Mouse (Mus musculus): ENCODE results near the gene Ccnjl. TPM values are rescaled to one million over a fixed set of nuclear protein-coding genes. Genes with fewer than 3 reads are reported as not detected.
A peak's percentile ranks its signal among the peaks of the same experiment; 100 is the strongest.

The Ccnjl gene
- total RNA-seq, 2 experiments from 2014 or later: 0.78 to 1.0 TPM

DNA sequence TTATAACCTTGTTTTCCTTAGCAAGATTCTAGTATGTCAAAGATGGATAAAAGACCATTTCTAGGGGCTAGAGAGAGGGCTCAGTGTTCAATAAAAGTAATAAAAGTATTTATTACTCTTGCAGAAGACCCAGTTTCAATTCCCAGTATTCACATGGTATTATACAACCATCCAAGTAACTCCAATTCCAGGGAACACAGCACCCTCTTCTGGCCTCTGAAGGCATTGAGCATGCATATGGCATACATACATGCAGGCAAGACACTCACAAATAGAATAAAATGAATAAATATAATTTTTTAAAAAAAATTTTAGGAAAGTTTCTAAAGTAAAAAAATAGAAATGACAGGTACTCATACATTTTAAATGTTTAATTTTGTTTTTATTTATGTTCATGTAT is 10.5 kb upstream of the Ccnjl start:
- DNase-seq: no peak
- intact Hi-C loops (cut with DNase I; ENCODE audit: low total_unique reads): no loop called here

DNA sequence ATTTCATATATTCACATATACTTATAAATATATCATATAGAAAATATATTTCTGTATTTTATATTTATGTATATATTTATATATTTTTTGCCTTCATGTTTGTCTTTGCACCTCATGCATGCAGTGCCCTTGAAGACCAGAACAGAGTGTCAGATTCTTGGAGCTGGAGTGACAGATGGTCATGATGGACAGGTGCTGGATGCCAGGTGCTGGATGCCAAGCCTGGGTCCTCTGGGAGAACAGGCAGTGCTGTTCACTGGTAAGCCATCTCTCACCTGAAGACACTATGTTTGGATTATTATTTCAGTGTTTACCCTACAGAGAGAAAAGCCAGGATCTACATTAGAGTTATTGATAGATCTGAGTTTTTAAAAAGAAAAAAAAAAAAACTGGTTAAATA is 9.8 kb upstream of the Ccnjl start:
- no peak for DNase-seq
- intact Hi-C loops (cut with DNase I; ENCODE audit: low total_unique reads): no loop called here

DNA sequence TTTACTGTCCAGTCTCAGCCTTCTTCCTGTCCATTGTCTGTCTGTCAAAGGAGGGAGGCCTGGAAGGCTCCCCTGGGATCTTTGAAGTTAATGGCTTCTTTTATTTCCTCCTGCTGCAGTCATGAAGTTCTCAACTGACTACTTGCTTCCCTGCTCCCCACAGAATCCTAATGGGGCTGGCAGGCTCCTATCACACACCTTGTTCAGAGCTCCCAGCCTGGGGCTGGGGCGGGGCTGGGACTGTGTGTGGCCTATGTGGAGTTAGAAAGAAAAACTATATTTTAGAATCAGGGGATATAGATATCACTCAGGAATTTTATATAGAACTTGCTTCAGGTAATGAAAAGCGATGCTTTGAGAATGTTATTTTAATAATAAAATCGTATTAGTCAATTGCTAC is 8.1 kb upstream of the Ccnjl start:
- DNase-seq: no peak
- intact Hi-C loops (cut with DNase I; ENCODE audit: low total_unique reads): no loop called here

DNA sequence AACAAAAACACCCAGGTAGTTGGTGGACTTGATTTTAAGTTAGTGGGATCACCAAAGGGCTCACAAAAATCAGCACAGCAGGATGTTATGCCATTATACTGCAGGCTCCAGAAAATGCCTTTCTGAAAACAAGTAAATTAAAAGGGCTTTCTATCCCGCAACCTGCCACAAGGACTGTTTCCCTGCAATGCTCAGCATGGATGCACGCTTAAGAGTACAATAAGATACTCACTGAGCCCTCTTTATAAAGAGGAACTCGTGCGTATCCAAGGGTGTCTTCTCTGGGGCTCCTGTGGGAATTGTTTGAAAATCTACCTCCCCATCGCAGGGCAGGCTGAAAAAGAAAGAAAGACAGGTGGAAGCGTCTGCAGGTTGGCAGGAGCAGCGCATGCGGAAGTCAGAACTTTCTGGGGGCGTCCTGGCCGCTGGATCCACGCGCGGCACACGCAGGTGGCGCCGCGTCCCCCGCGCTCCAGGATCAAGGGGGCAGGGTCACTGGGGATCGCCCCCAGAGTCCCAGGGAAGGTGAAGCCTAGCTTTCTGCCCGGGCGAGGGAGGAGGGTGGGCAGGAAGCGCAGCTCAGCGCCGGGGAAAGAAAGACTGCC is 404 bp upstream of the Ccnjl start:
- intact Hi-C loops (cut with DNase I; ENCODE audit: low total_unique reads): no loop called here
- DNase-seq: no peak

DNA sequence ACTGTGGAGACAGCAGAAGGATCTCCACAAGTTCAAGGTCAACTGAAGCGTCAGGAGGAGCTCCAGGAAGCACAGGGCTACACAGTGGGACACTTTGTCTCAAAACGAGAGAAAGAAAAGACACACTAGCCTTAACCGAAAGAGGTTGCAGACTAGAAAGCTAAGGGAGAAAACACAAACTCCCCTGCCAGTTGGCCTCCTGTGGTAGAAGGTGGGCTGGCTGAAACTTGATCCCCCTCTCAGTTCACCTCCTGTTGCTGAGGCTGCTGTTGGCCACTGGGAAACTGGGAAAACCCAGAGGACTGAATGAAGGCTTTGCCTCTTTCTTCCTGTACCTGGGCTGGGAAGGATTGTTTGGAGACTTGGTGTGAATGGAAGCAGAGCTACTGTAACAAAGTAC is 1.5 kb downstream of the Ccnjl start:
- intact Hi-C loops (cut with DNase I; ENCODE audit: low total_unique reads): no loop called here
- no peak for DNase-seq

DNA sequence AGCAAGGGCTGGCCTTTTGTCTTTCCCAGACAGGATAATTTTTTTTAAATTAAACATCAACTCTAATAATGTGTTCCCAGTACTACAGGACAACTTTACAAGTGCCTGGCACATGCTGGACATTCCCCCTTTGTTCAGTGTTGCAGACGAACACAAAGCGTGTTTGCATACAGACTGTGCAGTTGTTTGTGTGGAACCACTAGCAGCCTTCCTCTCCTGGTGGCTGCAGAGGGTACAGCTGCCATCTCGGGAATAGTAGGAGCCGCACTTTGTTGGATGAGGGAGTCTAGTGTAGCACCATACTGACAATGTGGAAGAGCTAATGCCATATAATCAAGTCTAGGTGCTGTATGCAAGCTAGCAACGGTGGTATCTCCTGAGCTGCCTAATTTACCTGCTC is 3.0 kb downstream of the Ccnjl start:
- DNase-seq: no peak
- intact Hi-C loops (cut with DNase I; ENCODE audit: low total_unique reads): no loop called here

DNA sequence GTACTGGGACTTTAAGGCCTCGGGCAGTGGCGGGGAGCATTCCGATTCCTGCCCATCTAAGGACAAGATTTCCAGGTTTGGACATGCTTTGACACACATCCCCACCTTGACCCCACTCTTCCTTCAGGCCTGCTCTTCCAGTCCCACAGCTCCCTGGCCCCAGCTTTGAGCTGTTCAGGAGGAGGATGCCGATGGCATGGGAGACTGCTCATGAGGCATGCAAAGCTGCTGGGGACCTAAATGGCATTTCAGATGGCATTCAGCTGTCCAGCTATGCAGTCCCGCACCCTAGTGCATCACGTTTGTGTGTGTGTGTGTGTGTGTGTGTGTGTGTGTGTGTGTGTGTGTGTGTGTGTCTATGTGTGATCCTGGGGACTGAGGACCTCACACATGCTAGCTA is 8.5 kb downstream of the Ccnjl start:
- intact Hi-C loops (cut with DNase I; ENCODE audit: low total_unique reads): no loop called here
- DNase-seq: no peak

DNA sequence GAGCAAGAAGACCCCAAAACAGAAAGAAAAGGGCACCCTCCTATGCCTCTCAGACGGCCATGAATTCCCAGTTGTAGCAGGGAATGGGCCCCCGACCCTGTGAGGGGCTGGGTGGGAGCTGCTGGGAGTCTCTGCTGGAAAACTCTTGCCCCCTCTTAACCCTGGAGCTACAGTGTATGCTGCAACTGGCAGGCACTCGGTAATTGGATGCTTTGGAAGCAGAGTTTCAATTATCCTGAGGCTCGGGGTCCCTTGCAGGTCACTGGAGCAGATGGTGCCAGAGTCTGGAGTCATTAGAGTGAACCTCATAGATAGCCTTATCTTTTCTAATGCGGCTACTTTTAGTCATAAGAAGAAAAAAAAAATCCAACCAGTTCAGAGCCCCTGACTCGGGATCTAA is 11.3 kb downstream of the Ccnjl start:
- no peak for DNase-seq
- intact Hi-C loops (cut with DNase I; ENCODE audit: low total_unique reads): no loop called here

DNA sequence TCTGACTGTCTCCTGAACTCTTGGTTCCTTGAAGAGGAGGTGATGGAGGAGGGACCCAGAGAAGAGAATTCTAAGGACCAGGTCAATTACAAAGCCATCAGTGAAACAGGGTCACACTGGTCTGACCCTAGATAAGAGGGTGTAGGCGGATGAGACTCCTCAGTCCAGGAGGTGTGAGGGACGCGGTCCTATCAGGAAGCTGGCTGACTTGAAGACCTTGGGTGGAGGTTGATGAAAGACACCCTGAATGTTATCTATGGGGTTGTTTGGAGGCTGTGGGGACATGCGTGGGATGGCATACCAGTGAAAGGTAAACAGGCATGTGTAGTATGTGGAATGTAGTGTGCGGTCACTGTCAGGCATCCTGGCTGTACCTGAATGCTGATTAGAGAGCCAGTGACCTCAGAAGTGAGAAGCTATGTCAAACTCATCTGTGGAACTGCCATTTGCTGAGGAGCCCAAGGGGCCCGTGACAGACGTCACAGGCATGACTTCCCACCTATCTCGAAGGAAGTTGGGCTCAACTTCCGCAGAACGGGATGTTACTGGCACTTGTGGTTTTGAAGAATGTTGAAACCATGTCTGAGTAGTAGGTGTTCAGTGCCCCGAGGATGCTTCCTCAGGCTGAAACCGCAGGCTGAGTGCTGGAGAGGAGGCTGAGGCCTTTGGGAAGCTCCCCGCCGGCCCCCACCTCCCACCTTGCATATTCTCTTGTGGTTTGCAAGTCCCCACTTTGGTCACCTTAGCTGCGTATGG is 15.3 kb downstream of the Ccnjl start:
- no peak for DNase-seq
- intact Hi-C loops (cut with DNase I; ENCODE audit: low total_unique reads): no loop called here

DNA sequence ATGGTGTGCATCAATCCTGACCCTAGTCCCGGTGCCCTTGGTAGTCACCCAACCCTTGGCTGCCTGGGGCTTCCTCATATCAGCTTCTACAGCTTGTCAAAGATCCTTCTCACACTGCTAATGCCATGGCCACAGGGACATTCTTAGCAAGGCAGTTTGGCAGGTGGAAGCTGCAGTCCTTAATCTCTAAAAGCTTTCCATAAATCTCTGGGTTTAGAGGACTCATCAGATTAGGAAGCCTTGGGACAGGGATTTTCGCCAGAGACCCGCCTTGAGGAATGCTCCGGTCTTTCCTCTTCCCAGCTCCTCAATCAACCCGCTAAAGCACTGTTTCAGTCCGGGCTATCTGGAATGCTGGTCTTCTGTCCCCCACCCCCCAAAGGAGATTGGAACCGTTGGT is 16.2 kb downstream of the Ccnjl start:
- intact Hi-C loops (cut with DNase I; ENCODE audit: low total_unique reads): no loop called here
- DNase-seq: no peak

DNA sequence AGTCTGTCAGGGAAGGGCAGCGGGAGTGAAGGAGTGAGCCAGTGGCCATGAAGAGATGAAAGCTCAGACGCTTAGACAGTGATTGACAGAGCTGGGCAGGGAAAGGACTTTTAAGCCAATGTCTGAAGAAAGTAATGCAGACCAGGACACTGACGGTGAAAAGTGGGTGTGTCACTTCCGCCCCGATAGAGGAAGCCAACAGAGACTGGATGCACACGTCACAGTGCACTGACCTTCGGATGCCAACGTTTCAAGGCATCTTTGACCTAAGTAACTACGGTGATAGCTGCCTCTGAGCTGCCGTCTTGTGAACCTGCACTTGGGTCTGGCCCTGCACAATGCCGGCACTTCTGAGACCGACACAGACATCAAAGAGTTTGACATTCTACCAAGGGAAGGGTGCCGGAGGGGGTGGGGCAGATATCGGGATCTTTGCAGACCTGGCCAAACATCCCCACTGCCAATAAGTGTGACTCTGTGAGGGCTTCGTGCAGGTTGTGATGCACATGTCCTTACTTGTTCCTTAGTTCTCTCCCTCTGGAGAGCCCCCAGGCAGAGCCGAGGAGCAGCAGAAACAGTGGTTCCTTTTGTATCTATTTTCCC is 17.4 kb downstream of the Ccnjl start:
- intact Hi-C loops (cut with DNase I; ENCODE audit: low total_unique reads): no loop called here
- no peak for DNase-seq

DNA sequence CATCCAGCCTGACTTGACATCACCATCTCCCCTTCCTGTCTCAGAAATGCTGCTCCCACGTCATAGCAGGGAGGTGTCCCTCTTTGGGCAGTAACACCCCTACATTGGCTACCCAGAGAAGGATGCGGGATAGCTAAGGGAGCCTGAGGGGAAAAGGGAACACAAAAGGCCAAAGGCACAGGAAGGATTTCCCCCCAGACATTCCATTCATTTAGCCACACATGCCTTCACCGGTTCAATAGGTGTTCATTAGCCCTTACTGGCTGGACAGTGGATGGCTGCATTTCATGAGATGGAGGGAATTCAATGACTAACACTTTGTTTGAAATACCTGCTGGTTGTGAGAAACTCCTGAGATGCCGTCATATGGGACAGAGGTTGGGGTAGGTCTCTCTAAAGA is 18.1 kb downstream of the Ccnjl start:
- intact Hi-C loops (cut with DNase I; ENCODE audit: low total_unique reads): no loop called here
- no peak for DNase-seq

DNA sequence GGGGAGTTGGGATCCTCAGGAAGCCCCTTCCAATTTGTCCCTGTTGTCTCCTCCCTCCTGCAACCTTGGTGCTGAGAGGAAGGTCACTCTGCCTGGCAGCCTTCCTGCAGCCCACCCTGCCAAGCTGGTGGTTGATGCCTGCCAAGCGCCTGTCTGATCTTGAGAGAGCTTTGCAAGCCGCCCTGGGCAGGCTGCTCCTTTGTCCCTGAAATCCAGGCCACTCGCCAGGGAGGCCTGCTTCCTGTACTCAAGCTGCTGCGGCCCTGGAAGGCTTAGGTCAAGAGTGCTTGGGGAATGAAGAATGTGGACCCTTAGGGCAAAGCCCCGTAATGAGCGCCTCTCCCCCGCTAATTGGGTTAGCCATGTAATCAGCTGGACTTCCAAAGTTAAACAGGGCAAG is 19.6 kb downstream of the Ccnjl start:
- intact Hi-C loops (cut with DNase I; ENCODE audit: low total_unique reads): no loop called here
- DNase-seq: peak; percentile 30

DNA sequence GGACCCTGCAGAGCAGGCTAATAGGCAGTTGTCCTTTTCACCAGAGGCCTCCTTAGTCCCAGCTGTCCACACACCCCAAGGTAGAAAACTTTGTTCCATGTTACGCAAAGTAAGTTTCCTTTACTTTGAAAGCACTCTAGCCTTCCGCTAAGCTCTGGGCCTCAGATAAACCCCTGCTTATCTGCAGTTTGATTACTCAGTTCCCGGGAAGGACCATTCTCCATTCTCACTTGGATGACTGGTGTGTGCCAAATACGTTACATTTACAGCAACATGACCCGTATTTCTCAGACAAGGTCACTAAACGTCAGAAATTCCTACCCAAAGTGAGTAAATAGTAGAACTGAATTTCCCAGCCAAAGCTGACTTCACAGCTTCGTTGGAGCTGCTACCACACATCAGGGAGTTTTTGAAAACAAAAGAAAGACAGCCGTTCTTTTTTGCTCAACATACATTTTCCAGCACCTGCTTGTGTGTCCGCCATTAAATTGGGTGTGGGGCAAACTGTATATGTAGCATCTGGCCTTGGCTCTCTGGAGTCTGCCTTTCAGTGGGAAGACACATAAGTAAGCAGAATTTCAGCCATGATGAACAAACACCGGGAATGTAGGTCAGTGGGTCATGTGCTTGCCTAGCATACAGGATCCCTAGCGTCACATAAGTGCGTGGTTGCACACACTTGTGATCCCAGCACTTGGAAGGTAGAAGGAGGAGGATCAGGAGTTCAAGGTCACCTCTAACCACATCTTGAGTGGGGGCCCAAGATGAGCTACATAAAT is 20.3 kb downstream of the Ccnjl start:
- intact Hi-C loops (cut with DNase I; ENCODE audit: low total_unique reads): no loop called here
- DNase-seq: no peak

DNA sequence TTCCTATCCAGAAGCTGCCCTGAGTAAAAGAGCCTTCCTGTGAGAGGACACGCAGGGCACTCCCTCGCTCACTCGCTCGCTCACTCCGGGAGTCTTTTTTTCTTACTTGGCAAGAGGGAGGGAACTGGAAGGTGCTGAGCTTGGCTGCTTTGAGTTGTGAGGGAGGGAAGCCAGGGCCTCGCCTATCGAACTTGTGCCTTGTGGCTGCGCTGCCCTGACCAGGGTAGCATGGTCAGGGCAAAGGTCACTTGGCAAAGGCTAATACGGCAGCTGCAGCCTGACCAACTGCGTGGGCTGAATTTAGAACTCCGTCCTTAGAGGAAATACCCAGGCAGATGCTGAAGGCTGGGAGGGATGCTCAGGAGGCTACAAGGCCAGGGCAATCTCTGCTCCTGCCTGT is 21.1 kb downstream of the Ccnjl start:
- intact Hi-C loops (cut with DNase I; ENCODE audit: low total_unique reads): no loop called here
- DNase-seq: peak; percentile 42

DNA sequence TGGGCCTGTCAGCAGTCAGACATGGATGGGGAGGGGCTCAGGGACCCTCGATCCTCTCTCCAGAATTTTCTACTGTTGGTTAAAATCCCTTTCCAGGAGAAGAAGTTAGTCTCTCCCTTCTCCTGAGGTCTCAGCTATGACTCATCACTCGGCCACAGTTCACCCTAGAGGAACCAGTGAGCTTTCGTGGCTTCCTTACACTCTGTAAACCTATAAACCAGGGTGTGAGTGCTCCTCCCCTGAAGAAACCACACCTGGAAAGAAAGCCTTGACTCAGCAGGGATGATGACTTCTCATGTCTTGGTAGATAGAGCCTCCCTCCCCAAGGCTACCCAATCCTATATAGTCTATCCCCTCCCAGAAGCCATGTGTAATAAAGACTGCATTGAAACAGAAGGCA is 23.2 kb downstream of the Ccnjl start:
- no peak for DNase-seq
- intact Hi-C loops (cut with DNase I; ENCODE audit: low total_unique reads): no loop called here

DNA sequence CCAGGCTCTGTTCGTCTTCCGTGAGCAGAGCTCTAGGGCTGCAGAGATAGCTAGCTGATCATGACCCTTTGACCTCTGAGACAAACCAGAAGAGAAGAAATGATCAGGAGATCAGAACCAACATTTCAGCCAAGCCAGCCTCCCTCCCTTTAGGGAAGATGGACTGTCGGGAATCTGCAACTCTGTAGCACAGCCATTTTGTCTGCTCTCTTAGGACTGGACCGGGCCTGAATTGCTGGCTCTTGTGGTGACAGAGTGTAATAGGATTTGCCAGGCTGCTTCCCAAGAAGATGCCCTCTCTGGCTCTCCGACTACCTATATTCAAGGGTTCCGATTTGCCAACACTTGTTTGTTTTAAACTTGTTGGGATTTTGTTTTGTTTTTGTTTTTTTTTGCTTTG is 24.1 kb downstream of the Ccnjl start:
- no peak for DNase-seq
- intact Hi-C loops (cut with DNase I; ENCODE audit: low total_unique reads): no loop called here

DNA sequence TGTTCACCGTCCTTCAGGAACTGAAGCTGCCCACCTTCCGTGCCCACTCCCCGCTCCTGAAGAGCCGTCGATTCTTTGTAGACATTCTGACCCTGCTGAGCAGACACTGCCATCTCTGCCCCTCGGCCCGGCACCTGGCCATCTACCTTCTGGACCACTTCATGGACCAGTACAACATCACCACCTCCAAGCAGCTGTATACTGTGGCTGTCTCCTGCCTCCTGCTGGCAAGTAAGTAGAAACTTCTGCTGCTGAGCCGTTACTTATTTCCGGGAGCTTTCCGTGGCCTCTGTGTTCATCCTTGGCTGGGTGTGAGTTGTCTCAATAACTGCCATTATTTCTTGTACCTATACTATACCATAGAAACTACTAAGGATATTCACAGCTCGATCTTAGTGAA is 28.0 kb downstream of the Ccnjl start:
- no peak for DNase-seq
- intact Hi-C loops (cut with DNase I; ENCODE audit: low total_unique reads): no loop called here

DNA sequence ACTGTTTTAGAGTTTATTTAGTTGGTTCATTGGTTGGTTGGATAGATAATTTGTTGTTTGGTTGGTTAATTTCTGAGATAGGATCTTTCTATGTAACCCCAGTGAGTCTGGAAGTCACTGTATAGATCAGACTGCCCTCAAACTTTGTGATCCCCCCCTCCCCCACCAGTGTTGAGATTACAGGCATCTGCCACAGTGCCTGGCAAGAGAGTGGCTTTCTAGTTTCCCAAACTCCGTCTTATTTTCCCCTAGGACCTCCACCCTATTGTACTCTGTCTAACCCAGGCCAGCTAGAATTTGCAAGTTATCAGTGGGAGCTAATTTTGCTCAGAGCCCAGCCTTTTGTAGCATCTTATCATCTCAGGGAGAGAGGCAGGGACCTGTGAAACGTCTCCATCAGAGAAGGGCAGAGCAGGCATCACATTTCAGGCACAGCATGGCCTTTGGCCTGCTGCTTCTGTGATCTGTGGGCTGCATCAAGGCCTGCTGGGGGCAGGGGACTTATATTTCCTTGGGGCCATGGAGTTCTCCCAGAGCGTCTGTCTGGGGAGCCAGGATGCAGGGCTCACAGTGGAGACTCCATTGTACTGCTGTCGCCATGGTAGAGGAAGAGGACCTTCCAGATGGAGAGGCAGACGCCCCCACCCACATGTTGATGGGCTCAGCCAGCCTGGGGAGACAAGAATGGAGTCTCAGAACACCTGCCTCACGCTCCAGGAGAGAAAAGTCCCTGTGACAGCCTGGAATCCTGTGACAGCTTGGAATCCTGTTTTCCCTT is 31.1 kb downstream of the Ccnjl start:
- intact Hi-C loops (cut with DNase I; ENCODE audit: low total_unique reads): no loop called here
- no peak for DNase-seq

Data from gastrocnemius, postnatal 14 days (tissue).